Mouse (Mus musculus) small intestine, adult 2 months (tissue): ENCODE measurements at regions not wholly inside any gene's neighbourhood (a gene's known extent, or its start where the extent isn't known, plus 50 kb on each side); places are given as distances from the start of the nearest gene placed in this dataset.

Experiments used
- H3K27ac ChIP-seq: fragments of 200-500 bp; 2 replicates; pipeline ENCODE4 v1.5.1; 2012; ENCODE audit warnings: low read depth, low read length, control low read depth, inconsistent platforms; ENCODE audit not compliant: insufficient read depth
- H3K27me3 ChIP-seq: fragments of 200-500 bp; 2 replicates; pipeline ENCODE4 v1.6.1; 2012; ENCODE audit warnings: mild to moderate bottlenecking, moderate library complexity, low read length, inconsistent platforms; ENCODE audit not compliant: control insufficient read depth, insufficient read depth
- H3K36me3 ChIP-seq: fragments of 200-500 bp; 2 replicates; pipeline ENCODE4 v1.6.1; 2012; ENCODE audit warnings: mild to moderate bottlenecking, low read length, control low read depth, inconsistent platforms; ENCODE audit not compliant: control insufficient read depth, insufficient read depth
- H3K4me1 ChIP-seq: fragments of 200-500 bp; 2 replicates; pipeline ENCODE4 v1.6.1; 2012; ENCODE audit warnings: low read length, inconsistent platforms, mixed read lengths; ENCODE audit not compliant: control insufficient read depth, insufficient read depth, insufficient read length
- H3K4me3 ChIP-seq: fragments of 200-500 bp; 2 replicates; pipeline ENCODE4 v1.5.1; 2012; ENCODE audit warnings: low read depth, mild to moderate bottlenecking, control low read depth, inconsistent platforms, low read length, moderate library complexity
- CTCF ChIP-seq: fragments of 200-500 bp; IDR thresholded peaks from 2 replicates; pipeline ENCODE4 v1.5.1; 2012; ENCODE audit warnings: low read depth, mild to moderate bottlenecking, control low read depth, inconsistent platforms, low read length, moderate library complexity, mixed read lengths; ENCODE audit not compliant: insufficient replicate concordance, insufficient read length; ENCODE audit errors: extremely low read depth
- POLR2A ChIP-seq: fragments of 200-500 bp; IDR thresholded peaks from 2 replicates; pipeline ENCODE4 v1.6.1; 2012; ENCODE audit warnings: low read depth, mild to moderate bottlenecking, control low read depth, inconsistent platforms, low read length, moderate library complexity
- WGBS: fragments of 180-500 bp; shearing (Covaris S2); methylation state at CpG from one replicate; pipeline ENCODE4 v1.1.7; 2018; 5-methylcytosine and 5-hydroxymethylcytosine counted together

GRCm38 (mm10) chr7:117846041-117846440 is 269.9 kb downstream of the Rps15a start:
- H3K4me1 ChIP-seq: no peaks in the 10 kb centered on the region
- TF ChIP-seq POLR2A: no peak
- 83% methylated on average over 5 of the region's 5 CpGs for WGBS

GRCm38 (mm10) chr7:117842780-117843179 is 273.2 kb downstream of the Rps15a start:
- Histone ChIP-seq H3K4me1 (no peaks in the 10 kb centered on the region), H3K36me3 (no peaks in the 10 kb centered on the region), H3K27me3 (no peaks in the 10 kb centered on the region), H3K4me3 (no peak overlapping the region), H3K27ac (no peak overlapping the region)
- TF ChIP-seq CTCF: no peak
- no peak for TF ChIP-seq POLR2A
- WGBS: 44% methylated on average over 5 of the region's 5 CpGs

More at GRCm38 (mm10) chr7:117846041-117846440, 269.9 kb downstream of the Rps15a start:
- Histone ChIP-seq H3K27ac (no peak overlapping the region), H3K27me3 (no peaks in the 10 kb centered on the region), H3K4me3 (no peak overlapping the region), H3K36me3 (no peaks in the 10 kb centered on the region)

- Histone ChIP-seq H3K36me3 (no peaks in the 10 kb centered on the region), H3K4me3 (no peak overlapping the region), H3K27me3 (no peaks in the 10 kb centered on the region), H3K27ac (no peak overlapping the region), H3K4me1 (no peaks in the 10 kb centered on the region)
- no peak for TF ChIP-seq POLR2A
- WGBS: 21% methylated on average over 3 of the region's 3 CpGs
Measured at GRCm38 (mm10) chr7:117795035-117795434, 321.0 kb downstream of the Rps15a start.

- Histone ChIP-seq H3K27ac (no peak overlapping the region), H3K36me3 (no peaks in the 10 kb centered on the region), H3K4me3 (no peak overlapping the region), H3K27me3 (no peaks in the 10 kb centered on the region), H3K4me1 (no peaks in the 10 kb centered on the region)
- WGBS: 87% methylated on average over 6 of the region's 6 CpGs
- TF ChIP-seq POLR2A (no peak), CTCF (no peak)
Measured at GRCm38 (mm10) chr7:117793991-117794390, 322.0 kb downstream of the Rps15a start.

- Histone ChIP-seq H3K27ac (no peak overlapping the region), H3K27me3 (no peaks in the 10 kb centered on the region), H3K36me3 (no peaks in the 10 kb centered on the region), H3K4me1 (no peaks in the 10 kb centered on the region), H3K4me3 (no peak overlapping the region)
- WGBS: 88% methylated on average over 4 of the region's 4 CpGs
- TF ChIP-seq CTCF (no peak), POLR2A (no peak)
Measured at GRCm38 (mm10) chr7:117792456-117792855, 323.5 kb downstream of the Rps15a start.

GRCm38 (mm10) chr7:117778996-117779395 is 337.0 kb downstream of the Rps15a start:
- WGBS: 24% methylated on average over 4 of the region's 4 CpGs
- no peaks in the 10 kb centered on the region for H3K4me1 ChIP-seq
- no peak overlapping the region for H3K27ac ChIP-seq
- H3K27me3 ChIP-seq: no peaks in the 10 kb centered on the region
- no peaks in the 10 kb centered on the region for H3K36me3 ChIP-seq
- no peak overlapping the region for H3K4me3 ChIP-seq
- no peak for TF ChIP-seq POLR2A
- no peak for TF ChIP-seq CTCF

- no peak overlapping the region for H3K27ac ChIP-seq
- H3K36me3 ChIP-seq: no peaks in the 10 kb centered on the region
- H3K4me1 ChIP-seq: no peaks in the 10 kb centered on the region
- no peak overlapping the region for H3K4me3 ChIP-seq
- WGBS: 96% methylated on average over 2 of the region's 2 CpGs
- TF ChIP-seq POLR2A (no peak), CTCF (no peak)
- no peaks in the 10 kb centered on the region for H3K27me3 ChIP-seq
Measured at GRCm38 (mm10) chr7:117777921-117778320, 338.1 kb downstream of the Rps15a start.

GRCm38 (mm10) chr7:117771836-117772235 is 344.2 kb downstream of the Rps15a start:
- H3K4me3 ChIP-seq: no peak overlapping the region
- no peak overlapping the region for H3K27ac ChIP-seq
- 80% methylated on average over 6 of the region's 6 CpGs for WGBS
- no peaks in the 10 kb centered on the region for H3K4me1 ChIP-seq
- TF ChIP-seq POLR2A (no peak), CTCF (no peak)
- no peaks in the 10 kb centered on the region for H3K36me3 ChIP-seq
- H3K27me3 ChIP-seq: no peaks in the 10 kb centered on the region
